8 mouse cellular contexts compared by ENCODE assay signal in genomic region chr11:100395200-100395599, GRCm38 (mm10). TPM values are rescaled to one million over a fixed set of nuclear protein-coding genes. Genes with fewer than 3 reads are reported as not detected.
DNase-seq lines count a peak whose midpoint lies in the region; ATAC-seq lines count a peak whose summit lies in the region.

No protein-coding gene starts in this region.

- ATAC-seq in lung, embryonic 16.5 days (ENCODE audit: low read depth): no peak

- peak; percentile 78 for DNase-seq in ZHBTc4 (ENCODE audit: low read depth, low spot score)
- DNase-seq in cerebellum, adult 9-11 months: peak; percentile 92
- DNase-seq in heart, adult 8-10 months (ENCODE audit: low spot score): peak; percentile 90
- DNase-seq in kidney, adult 8-10 months: peak; percentile 91 to 95
- DNase-seq in urinary bladder, postnatal 25 days (ENCODE audit: low spot score): peak; percentile 54
- DNase-seq in right cerebral cortex, postnatal 36 days (ENCODE audit: low spot score in 2 of 2): no peak
- DNase-seq in T-cell, adult 2 months (ENCODE audit: low spot score): no peak

- WGBS in lung, embryonic 16.5 days: 16% methylated on average over 11 of the region's 11 CpGs

- peak overlapping the region; percentile 93 for H3K27ac ChIP-seq in lung, embryonic 16.5 days (ENCODE audit: low read length)

- H3K4me1 ChIP-seq in lung, embryonic 16.5 days (replicated peaks; ENCODE audit: control insufficient read depth, insufficient read depth, low read length): peaks cover 74% of the 10 kb centered on the region

- H3K4me3 ChIP-seq in lung, embryonic 16.5 days (ENCODE audit: low read length): peak overlapping the region; percentile 86

- H3K27me3 ChIP-seq in lung, embryonic 16.5 days (ENCODE audit: control insufficient read depth, insufficient read depth, low read depth, low read length): no peaks in the 10 kb centered on the region

- H3K36me3 ChIP-seq in lung, embryonic 16.5 days (ENCODE audit: control insufficient read depth, insufficient read depth, low read length): no peaks in the 10 kb centered on the region

- H3K9me3 ChIP-seq in lung, embryonic 16.5 days (ENCODE audit: control insufficient read depth, low read length): no peaks in the 10 kb centered on the region

- peak overlapping the region; percentile 88 for H3K9ac ChIP-seq in lung, embryonic 16.5 days (ENCODE audit: low read length)

- peak overlapping the region; percentile 59 for H3K4me2 ChIP-seq in lung, embryonic 16.5 days (ENCODE audit: low read depth, low read length)

RNA-seq across cellular contexts. Expression of gene Jup, which starts 2.4 kb away (rescaled TPM):
- total RNA-seq in heart, adult 8-10 months (2022): 100 to 1,000 TPM; 224 to 279 (median 261) TPM
- polyA plus RNA-seq in lung, embryonic 16.5 days (2015; fragmentation: Nextera tagmentation; extraction: Ambion mirVana): 165 and 167 TPM in 2 replicates

RNA-seq across cellular contexts. Expression of gene P3h4, which starts 19.4 kb away (rescaled TPM):
- 10 to 100 TPM; 13.7 to 19.4 (median 16.4) TPM for total RNA-seq in heart, adult 8-10 months (2022)
- 68.3 and 68.8 TPM in 2 replicates for polyA plus RNA-seq in lung, embryonic 16.5 days (2015; fragmentation: Nextera tagmentation; extraction: Ambion mirVana)

RNA-seq across cellular contexts. Expression of gene Fkbp10, which starts 20.3 kb away (rescaled TPM):
- 10 to 100 TPM in 1 of 4 experiments, 1 to 10 TPM in 3; 9.0 to 11.1 (median 9.0) TPM for total RNA-seq in heart, adult 8-10 months (2022)
- 148 and 152 TPM in 2 replicates for polyA plus RNA-seq in lung, embryonic 16.5 days (2015; fragmentation: Nextera tagmentation; extraction: Ambion mirVana)

RNA-seq across cellular contexts. Expression of gene Hap1, which starts 39.3 kb away (rescaled TPM):
- 1 to 10 TPM; 1.0 to 2.5 (median 2.0) TPM for total RNA-seq in heart, adult 8-10 months (2022)
- polyA plus RNA-seq in lung, embryonic 16.5 days (2015; fragmentation: Nextera tagmentation; extraction: Ambion mirVana): 19.2 and 19.7 TPM in 2 replicates

RNA-seq across cellular contexts. Expression of gene Nt5c3b, which starts 46.4 kb away (rescaled TPM):
- 10 to 100 TPM; 18.8 to 28.0 (median 25.2) TPM for total RNA-seq in heart, adult 8-10 months (2022)
- 126 and 129 TPM in 2 replicates for polyA plus RNA-seq in lung, embryonic 16.5 days (2015; fragmentation: Nextera tagmentation; extraction: Ambion mirVana)

Comparison
In these comparisons a context has a peak if more than half of its experiments do, and no peak if none do; other contexts are left out.
1. DNase-seq: peak in ZHBTc4 (single experiment), cerebellum, adult 9-11 months (single experiment), heart, adult 8-10 months (single experiment), kidney, adult 8-10 months (2 of 2) and urinary bladder, postnatal 25 days (single experiment); none in right cerebral cortex, postnatal 36 days (0 of 2) and T-cell, adult 2 months (single experiment).